Mouse (Mus musculus): ENCODE results near the gene Itfg1. TPM values are rescaled to one million over a fixed set of nuclear protein-coding genes. Genes with fewer than 3 reads are reported as not detected.
"Not testable (repeated sequence)": the region's sequence is repeated elsewhere in the genome, so short reads cannot be mapped to it uniquely, and the experiment has no call there.

Gene Itfg1
- 10 to 100 TPM; 48.4 to 50.8 TPM for total RNA-seq (2021)

- DNase-seq = peak; percentile 93
Observed at GRCm38 (mm10) chr8:85840657-85841488, at the start of gene Itfg1, which contains the start of gene Phkb. Itfg1 (minus strand) TSS chr8:85840921. Phkb (plus strand) TSS chr8:85840959.

- DNase-seq = no peak
Observed at GRCm38 (mm10) chr8:85884811-85885210, 44.1 kb upstream of the Itfg1 start.

- DNase-seq = no peak
Observed at GRCm38 (mm10) chr8:85879624-85880023, 38.9 kb upstream of the Itfg1 start.

- DNase-seq = no peak
Observed at GRCm38 (mm10) chr8:85877976-85878375, 37.3 kb upstream of the Itfg1 start.

- peak; percentile 17 for DNase-seq
Observed at GRCm38 (mm10) chr8:85871660-85872059, 30.9 kb upstream of the Itfg1 start.

- no peak for DNase-seq
Observed at GRCm38 (mm10) chr8:85862381-85862780, 21.7 kb upstream of the Itfg1 start.

GRCm38 (mm10) chr8:85860612-85861011 lies 19.9 kb upstream of the Itfg1 start:
- DNase-seq = no peak

GRCm38 (mm10) chr8:85857227-85857896 lies 16.6 kb upstream of the Itfg1 start:
- DNase-seq = not testable (repeated sequence)

GRCm38 (mm10) chr8:85854220-85855123 lies 13.8 kb upstream of the Itfg1 start:
- DNase-seq = no peak

- no peak for DNase-seq
Observed at GRCm38 (mm10) chr8:85845887-85846286, 5.2 kb upstream of the Itfg1 start.

GRCm38 (mm10) chr8:85841489-85841795 lies 721 bp upstream of the Itfg1 start:
- no peak for DNase-seq

- DNase-seq = no peak
Observed at GRCm38 (mm10) chr8:85839916-85840656, 635 bp downstream of the Itfg1 start.

- DNase-seq = no peak
Observed at GRCm38 (mm10) chr8:85813621-85814020, 27.1 kb downstream of the Itfg1 start.

- DNase-seq = no peak
Observed at GRCm38 (mm10) chr8:85801408-85801807, 39.3 kb downstream of the Itfg1 start.

GRCm38 (mm10) chr8:85800164-85800563 lies 40.6 kb downstream of the Itfg1 start:
- no peak for DNase-seq

GRCm38 (mm10) chr8:85796392-85796791 lies 44.3 kb downstream of the Itfg1 start:
- not testable (repeated sequence) for DNase-seq

- DNase-seq = no peak
Observed at GRCm38 (mm10) chr8:85788341-85788740, 52.4 kb downstream of the Itfg1 start.

GRCm38 (mm10) chr8:85787909-85788308 lies 52.8 kb downstream of the Itfg1 start:
- DNase-seq = no peak

- DNase-seq = no peak
Observed at GRCm38 (mm10) chr8:85785506-85785905, 55.2 kb downstream of the Itfg1 start.

- no peak for DNase-seq
Observed at GRCm38 (mm10) chr8:85783871-85784270, 56.9 kb downstream of the Itfg1 start.

GRCm38 (mm10) chr8:85780091-85780490 lies 60.6 kb downstream of the Itfg1 start:
- DNase-seq = no peak

- DNase-seq = no peak
Observed at GRCm38 (mm10) chr8:85745053-85745452, 95.7 kb downstream of the Itfg1 start.

Measured in heart, postnatal 4 days (tissue).